Mouse (Mus musculus): ENCODE measurements around the gene Tmem60.
A peak's percentile ranks its signal among the peaks of the same experiment; 100 is the strongest.

Tmem60 gene

GRCm38 (mm10) chr5:20881915-20882800 lies at the start of gene Tmem60, which contains the start of gene Phtf2:
TSS of gene Tmem60 (plus strand) at chr5:20882191.
TSS of gene Phtf2 (minus strand) at chr5:20882124.
- DNase-seq (ENCODE audit: low read depth, low spot score), result peak; percentile 99

GRCm38 (mm10) chr5:20834399-20834798 lies 47.6 kb upstream of the Tmem60 start:
- no peak for DNase-seq (ENCODE audit: low read depth, low spot score)

- no peak for DNase-seq (ENCODE audit: low read depth, low spot score)
Observed at GRCm38 (mm10) chr5:20837082-20837481, 44.9 kb upstream of the Tmem60 start.

GRCm38 (mm10) chr5:20843405-20843804 lies 38.6 kb upstream of the Tmem60 start:
- no peak for DNase-seq (ENCODE audit: low read depth, low spot score)

- no peak for DNase-seq (ENCODE audit: low read depth, low spot score)
Observed at GRCm38 (mm10) chr5:20843816-20844215, 38.2 kb upstream of the Tmem60 start.

GRCm38 (mm10) chr5:20847010-20847409 lies 35.0 kb upstream of the Tmem60 start:
- DNase-seq (ENCODE audit: low read depth, low spot score), result no peak

GRCm38 (mm10) chr5:20855066-20855465 lies 26.9 kb upstream of the Tmem60 start:
- DNase-seq (ENCODE audit: low read depth, low spot score), result no peak

GRCm38 (mm10) chr5:20858404-20858803 lies 23.6 kb upstream of the Tmem60 start:
- no peak for DNase-seq (ENCODE audit: low read depth, low spot score)

- DNase-seq (ENCODE audit: low read depth, low spot score), result no peak
Observed at GRCm38 (mm10) chr5:20860565-20860964, 21.4 kb upstream of the Tmem60 start.

GRCm38 (mm10) chr5:20861901-20862300 lies 20.1 kb upstream of the Tmem60 start:
- DNase-seq (ENCODE audit: low read depth, low spot score), result no peak

- DNase-seq (ENCODE audit: low read depth, low spot score), result peak; percentile 36
Observed at GRCm38 (mm10) chr5:20864216-20864969, 17.6 kb upstream of the Tmem60 start.

GRCm38 (mm10) chr5:20865193-20865755 lies 16.7 kb upstream of the Tmem60 start:
- no peak for DNase-seq (ENCODE audit: low read depth, low spot score)

- no peak for DNase-seq (ENCODE audit: low read depth, low spot score)
Observed at GRCm38 (mm10) chr5:20873146-20873545, 8.8 kb upstream of the Tmem60 start.

- DNase-seq (ENCODE audit: low read depth, low spot score), result peak; percentile 37
Observed at GRCm38 (mm10) chr5:20876934-20877426, 5.0 kb upstream of the Tmem60 start.

GRCm38 (mm10) chr5:20880386-20880785 lies 1.6 kb upstream of the Tmem60 start:
- DNase-seq (ENCODE audit: low read depth, low spot score), result no peak

- peak; percentile 69 for DNase-seq (ENCODE audit: low read depth, low spot score)
Observed at GRCm38 (mm10) chr5:20880797-20881775, 905 bp upstream of the Tmem60 start.

GRCm38 (mm10) chr5:20884036-20884620 lies 2.1 kb downstream of the Tmem60 start:
- DNase-seq (ENCODE audit: low read depth, low spot score), result no peak

- DNase-seq (ENCODE audit: low read depth, low spot score), result no peak
Observed at GRCm38 (mm10) chr5:20897446-20898167, 15.6 kb downstream of the Tmem60 start.

- DNase-seq (ENCODE audit: low read depth, low spot score), result no peak
Observed at GRCm38 (mm10) chr5:20904647-20905046, 22.7 kb downstream of the Tmem60 start.

- no peak for DNase-seq (ENCODE audit: low read depth, low spot score)
Observed at GRCm38 (mm10) chr5:20905437-20905836, 23.4 kb downstream of the Tmem60 start.

Data from CD4-positive, CD25-positive, alpha-beta regulatory T cell, adult 2 months (primary cell).